Mouse (Mus musculus) mesoderm, embryonic 11.5 days (tissue): ENCODE data around the gene Agl.

Experiments
- DNase-seq: peaks from one replicate; pipeline ENCODE4 v3.0.0-alpha.2; 2012; ENCODE audit warnings: low read depth, low spot score

Gene Agl

DNA sequence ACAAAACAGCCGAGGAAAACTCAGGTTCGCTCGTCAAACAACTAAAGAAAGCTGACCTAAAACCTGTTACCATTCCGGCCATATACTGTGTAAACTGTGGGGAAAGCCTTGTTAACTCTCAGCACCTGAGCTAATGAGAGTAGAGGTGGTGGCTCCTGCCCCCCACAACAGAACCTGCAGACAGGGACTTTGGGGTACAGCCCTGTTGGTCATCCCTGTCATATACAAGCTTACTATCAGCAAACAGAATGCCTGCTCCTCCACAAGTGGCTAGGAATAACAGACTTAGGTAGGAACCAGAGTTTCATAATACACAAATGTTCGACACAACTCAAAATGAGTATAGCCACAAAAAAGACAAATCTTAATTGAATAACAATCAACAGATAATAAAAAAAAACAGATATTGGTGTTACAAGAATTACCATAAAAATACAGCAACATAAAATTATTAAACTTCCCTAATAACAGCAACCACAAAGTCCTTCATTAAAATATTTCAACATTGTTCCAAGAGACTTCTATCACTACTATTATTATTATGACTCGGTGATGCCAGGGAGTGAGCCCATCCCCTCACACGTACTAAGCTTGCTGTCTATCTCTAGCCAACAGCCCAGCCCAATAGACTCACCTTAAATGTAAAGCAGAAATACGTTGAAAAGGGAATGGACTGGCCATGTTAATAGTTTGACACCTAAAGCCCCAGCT lies 112.9 kb downstream of the Agl start:
- DNase-seq = no peak

DNA sequence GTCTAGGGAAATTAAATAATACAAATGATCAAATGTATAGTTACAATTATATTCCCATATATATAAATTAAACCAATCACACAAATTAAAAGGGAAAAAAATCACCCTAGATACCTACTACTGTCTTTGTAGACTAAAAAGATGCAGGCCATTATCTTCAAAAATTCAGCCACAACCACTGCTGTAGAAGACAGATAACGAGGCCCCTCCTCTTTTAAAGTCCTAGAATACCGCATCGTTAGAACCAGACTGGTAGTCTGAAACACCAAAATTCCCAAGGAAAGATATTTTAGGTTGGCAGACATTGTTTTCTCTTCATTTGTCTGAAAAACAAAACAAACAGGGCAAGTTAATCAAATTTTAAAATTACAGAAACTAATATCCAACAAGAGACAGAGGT lies 113.7 kb downstream of the Agl start:
- no peak for DNase-seq
